ENCODE assay signal across 9 mouse cellular contexts in the genomic region with DNA sequence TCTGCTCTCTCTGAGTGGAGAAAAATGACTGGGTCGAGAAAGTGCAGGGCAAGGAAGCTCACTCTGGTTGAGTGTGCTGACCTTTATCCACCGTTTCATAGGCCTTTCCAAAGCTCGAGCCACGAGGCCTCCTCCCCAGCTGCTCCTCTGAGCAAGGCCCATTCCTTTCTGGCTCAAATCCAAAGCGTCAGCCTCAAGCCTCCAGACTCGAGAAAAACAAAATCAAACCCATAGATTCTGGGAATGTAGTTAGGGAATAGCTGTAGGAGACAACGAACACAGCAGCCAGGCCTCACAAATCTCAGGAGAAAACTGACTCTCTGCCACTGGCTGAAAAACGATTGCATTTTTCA. TPM values are rescaled to one million over a fixed set of nuclear protein-coding genes. Genes with fewer than 3 reads are reported as not detected.
DNase-seq lines count a peak whose midpoint lies in the region; ATAC-seq and TF ChIP-seq lines count a peak whose summit lies in the region.
"Had no signal": no experiment of that assay in that cellular context is flagged by ENCODE, and none has a peak within 500 bp of the region (broad histone marks: within the 10 kb centered on the region; RNA-seq: fewer than 3 reads in every experiment).

No protein-coding gene starts in this region.

- H3K4me1 ChIP-seq in heart, embryonic 16.5 days (ENCODE audit: control insufficient read depth, insufficient read depth, low read length), result peaks cover 36% of the 10 kb centered on the region
- peaks cover 66% of the 10 kb centered on the region for H3K4me1 ChIP-seq in limb, embryonic 12.5 days (replicated peaks)

- H3K27me3 ChIP-seq in heart, embryonic 16.5 days (ENCODE audit: control insufficient read depth, insufficient read depth, low read length), result no peaks in the 10 kb centered on the region
- no peaks in the 10 kb centered on the region for H3K27me3 ChIP-seq in limb, embryonic 12.5 days

- no peak overlapping the region for H3K4me3 ChIP-seq in gastrocnemius, adult 2 months
- H3K4me3 ChIP-seq in heart, embryonic 16.5 days (ENCODE audit: low read length), result no peak overlapping the region
- no peak overlapping the region for H3K4me3 ChIP-seq in limb, embryonic 12.5 days (replicated peaks)

- peak overlapping the region; percentile 38 for H3K27ac ChIP-seq in gastrocnemius, adult 2 months
- peak overlapping the region; percentile 38; the same call in 1 of the 2 replicates for H3K27ac ChIP-seq in heart, embryonic 16.5 days (ENCODE audit: low read length)
- peak overlapping the region; percentile 69 for H3K27ac ChIP-seq in limb, embryonic 12.5 days

- no peak overlapping the region for H3K9ac ChIP-seq in heart, embryonic 16.5 days (ENCODE audit: low read length)
- H3K9ac ChIP-seq in limb, embryonic 12.5 days (replicated peaks), result no peak overlapping the region

- no peak for ATAC-seq in heart, embryonic 16.5 days (replicated peaks; ENCODE audit: extremely low read depth, insufficient read depth, low FRiP score)
- ATAC-seq in limb, embryonic 12.5 days (ENCODE audit: insufficient number of reproducible peaks, insufficient read depth, low FRiP score, low TSS enrichment, low read depth), result no peak

- peak; percentile 40 for DNase-seq in gastrocnemius, adult 2 months
- DNase-seq in gastrocnemius, postnatal 14 days, result no peak
- DNase-seq in adipocyte (ENCODE audit: low spot score), result peak; percentile 97
- no peak for DNase-seq in thymus, postnatal 25 days
- no peak for DNase-seq in spleen, postnatal 4 days (ENCODE audit: low spot score in 2 of 2)
- no peak for DNase-seq in B cell, adult 2 months
- DNase-seq: cerebellum, adult 11 months had no signal

- no peak overlapping the region for H3K4me2 ChIP-seq in heart, embryonic 16.5 days (ENCODE audit: low read depth, low read length)
- no peak overlapping the region for H3K4me2 ChIP-seq in limb, embryonic 12.5 days

- 26% methylated on average over 8 of the region's 8 CpGs for WGBS in heart, embryonic 16.5 days
- 38% methylated on average over 8 of the region's 8 CpGs for WGBS in limb, embryonic 12.5 days

- TF ChIP-seq CTCF in gastrocnemius, adult 2 months (IDR thresholded peaks at IDR 0.05), result no peak

- H3K36me3 ChIP-seq in heart, embryonic 16.5 days (ENCODE audit: control insufficient read depth, insufficient read depth), result peaks cover 6% of the 10 kb centered on the region; the same call in 1 of the 2 replicates
- H3K36me3 ChIP-seq in limb, embryonic 12.5 days, result peaks cover 12% of the 10 kb centered on the region

- intact Hi-C loops in gastrocnemius, adult 2 months (cut with DNase I), result no loop called here
- intact Hi-C loops in gastrocnemius, postnatal 14 days (cut with DNase I; ENCODE audit: low total_unique reads), result no loop called here

- no peaks in the 10 kb centered on the region for H3K9me3 ChIP-seq in heart, embryonic 16.5 days (replicated peaks; ENCODE audit: control insufficient read depth, low read length)
- no peaks in the 10 kb centered on the region for H3K9me3 ChIP-seq in limb, embryonic 12.5 days

RNA-seq across cellular contexts. Expression of a gene that starts 26.6 kb away (rescaled TPM):
- under 1 TPM in 1 of 2 experiments, not detected in 1; 0.25 TPM for total RNA-seq in gastrocnemius, adult 2 months (2021)
- under 1 TPM; 0.41 to 0.55 TPM for total RNA-seq in gastrocnemius, postnatal 14 days (2021)
- 0.47 and 0.62 TPM in 2 replicates for polyA plus RNA-seq in heart, embryonic 16.5 days (2015; fragmentation: Nextera tagmentation; extraction: Ambion mirVana)
- 1.0 TPM in 2 replicates for polyA plus RNA-seq in limb, embryonic 12.5 days (2016; fragmentation: Nextera tagmentation; extraction: Ambion mirVana)

Comparison
In these comparisons a context has a peak if more than half of its experiments do, and no peak if none do; other contexts are left out.
1. DNase-seq: peak in gastrocnemius, adult 2 months (single experiment) and adipocyte (single experiment); none in gastrocnemius, postnatal 14 days (single experiment), thymus, postnatal 25 days (single experiment), spleen, postnatal 4 days (0 of 2) and B cell, adult 2 months (0 of 2).
2. Peak in every context shown above with its lines, with median percentiles within 50 percentile points of each other: H3K27ac ChIP-seq.